15 mouse cellular contexts compared by ENCODE assay signal in the genomic region with DNA sequence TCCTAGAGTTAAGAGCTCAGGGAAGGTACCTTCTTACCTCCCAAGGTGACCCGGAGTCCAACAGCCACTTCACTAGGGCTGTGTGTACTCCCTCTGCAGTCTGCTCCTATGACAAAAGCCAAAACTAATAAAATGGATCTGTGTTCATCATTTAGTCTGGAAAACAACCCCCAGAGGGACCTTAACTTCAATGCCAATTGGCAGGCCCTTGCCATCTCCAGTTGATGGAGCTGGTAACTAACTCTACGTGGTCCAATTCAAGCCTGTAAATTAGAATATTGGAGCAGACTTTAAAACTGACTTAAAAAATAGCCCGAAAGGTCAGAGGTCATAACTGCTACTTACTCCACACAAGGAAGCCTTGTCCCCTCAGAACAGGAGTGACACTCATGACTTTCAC. TPM values are rescaled to one million over a fixed set of nuclear protein-coding genes. Genes with fewer than 3 reads are reported as not detected.
A peak's percentile ranks its signal among the peaks of the same experiment; 100 is the strongest.
DNase-seq lines count a peak whose midpoint lies in the region; ATAC-seq and TF ChIP-seq lines count a peak whose summit lies in the region.
"Had no signal": no experiment of that assay in that cellular context is flagged by ENCODE, and none has a peak within 500 bp of the region (broad histone marks: within the 10 kb centered on the region; RNA-seq: fewer than 3 reads in every experiment).

No protein-coding gene starts in this region.

- H3K9ac ChIP-seq in heart, embryonic 11.5 days (ENCODE audit: low read depth, low read length), result no peak overlapping the region
- 0 out of 2 replicates have a peak overlapping the region, but pooled peaks have one; percentile 16 for H3K9ac ChIP-seq in heart, embryonic 16.5 days (ENCODE audit: low read length)
- H3K9ac ChIP-seq in neural tube, embryonic 14.5 days (replicated peaks; ENCODE audit: low read depth, low read length), result no peak overlapping the region
- H3K9ac ChIP-seq: liver, embryonic 15.5 days had no signal

- H3K9me3 ChIP-seq in heart, embryonic 11.5 days (replicated peaks; ENCODE audit: control insufficient read depth, low read length), result no peaks in the 10 kb centered on the region
- no peaks in the 10 kb centered on the region for H3K9me3 ChIP-seq in heart, embryonic 16.5 days (replicated peaks; ENCODE audit: control insufficient read depth, low read length)
- H3K9me3 ChIP-seq in neural tube, embryonic 14.5 days (ENCODE audit: control insufficient read depth, low read length), result no peaks in the 10 kb centered on the region
- H3K9me3 ChIP-seq: liver, embryonic 15.5 days had no signal

- H3K4me2 ChIP-seq in heart, embryonic 11.5 days, result peak overlapping the region; percentile 6; the same call in 1 of the 2 replicates
- peak overlapping the region; percentile 34; the same call in 1 of the 2 replicates for H3K4me2 ChIP-seq in heart, embryonic 16.5 days (ENCODE audit: low read depth, low read length)
- H3K4me2 ChIP-seq in neural tube, embryonic 14.5 days (ENCODE audit: low read depth, low read length), result no peak overlapping the region
- H3K4me2 ChIP-seq: liver, embryonic 15.5 days had no signal

- WGBS in heart, embryonic 11.5 days (ENCODE audit: insufficient replicate concordance), result 82% methylated on average over 3 of the region's 3 CpGs
- 80% methylated on average over 3 of the region's 3 CpGs for WGBS in kidney, adult 2 months
- WGBS in heart, embryonic 16.5 days, result 69% methylated on average over 3 of the region's 3 CpGs
- 60% methylated on average over 3 of the region's 3 CpGs for WGBS in neural tube, embryonic 14.5 days

- H3K27ac ChIP-seq in heart, embryonic 11.5 days (ENCODE audit: low read depth, low read length), result peak overlapping the region; percentile 91
- no peak overlapping the region for H3K27ac ChIP-seq in kidney, adult 2 months (ENCODE audit: insufficient read depth, low read depth, low read length)
- H3K27ac ChIP-seq in heart, embryonic 16.5 days (ENCODE audit: low read length), result peak overlapping the region; percentile 90
- peak overlapping the region; percentile 10; the same call in 1 of the 2 replicates for H3K27ac ChIP-seq in neural tube, embryonic 14.5 days (ENCODE audit: low read depth, low read length)
- H3K27ac ChIP-seq: liver, embryonic 15.5 days; midbrain, embryonic 10.5 days had no signal

- DNase-seq in heart, postnatal 4 days, result no peak
- DNase-seq in kidney, adult 2 months, result peak; percentile 23
- DNase-seq in kidney, postnatal 25 days, result no peak
- no peak for DNase-seq in urinary bladder, adult 2 months (ENCODE audit: low spot score)
- DNase-seq: adrenal gland, postnatal 14 days; cerebellum, adult 8-10 months; lung, postnatal 14 days; right cerebral cortex, postnatal 14 days had no signal

- no peak overlapping the region for H3K4me3 ChIP-seq in heart, embryonic 11.5 days (ENCODE audit: low read depth, low read length)
- H3K4me3 ChIP-seq in kidney, adult 2 months (ENCODE audit: insufficient read depth, low read depth, low read length), result no peak overlapping the region
- H3K4me3 ChIP-seq in heart, embryonic 16.5 days (ENCODE audit: low read length), result no peak overlapping the region
- no peak overlapping the region for H3K4me3 ChIP-seq in neural tube, embryonic 14.5 days (ENCODE audit: low read depth, low read length)
- H3K4me3 ChIP-seq: liver, embryonic 15.5 days; midbrain, embryonic 10.5 days had no signal

- TF ChIP-seq POLR2A in kidney, adult 2 months (IDR thresholded peaks at IDR 0.05; ENCODE audit: low read depth, low read length), result no peak

- no peaks in the 10 kb centered on the region for H3K36me3 ChIP-seq in heart, embryonic 11.5 days (ENCODE audit: control insufficient read depth, insufficient read depth, low read length)
- H3K36me3 ChIP-seq in kidney, adult 2 months (ENCODE audit: control insufficient read depth, insufficient read depth, low read length), result no peaks in the 10 kb centered on the region
- H3K36me3 ChIP-seq in heart, embryonic 16.5 days (ENCODE audit: control insufficient read depth, insufficient read depth), result no peaks in the 10 kb centered on the region
- no peaks in the 10 kb centered on the region for H3K36me3 ChIP-seq in neural tube, embryonic 14.5 days (ENCODE audit: control insufficient read depth, insufficient read depth, low read length)
- H3K36me3 ChIP-seq: midbrain, embryonic 10.5 days had no signal

- H3K4me1 ChIP-seq in heart, embryonic 11.5 days (ENCODE audit: control insufficient read depth, insufficient read depth, low read length), result peaks cover 39% of the 10 kb centered on the region
- peaks cover 9% of the 10 kb centered on the region for H3K4me1 ChIP-seq in kidney, adult 2 months (ENCODE audit: control insufficient read depth, insufficient read depth, low read length)
- peaks cover 48% of the 10 kb centered on the region for H3K4me1 ChIP-seq in heart, embryonic 16.5 days (ENCODE audit: control insufficient read depth, insufficient read depth, low read length)
- H3K4me1 ChIP-seq in neural tube, embryonic 14.5 days (ENCODE audit: control insufficient read depth, insufficient read depth, low read length), result peaks cover 13% of the 10 kb centered on the region; the same call in 1 of the 2 replicates

- no peaks in the 10 kb centered on the region for H3K27me3 ChIP-seq in heart, embryonic 11.5 days (ENCODE audit: control insufficient read depth, insufficient read depth, low read length)
- H3K27me3 ChIP-seq in kidney, adult 2 months (replicated peaks; ENCODE audit: control insufficient read depth, insufficient read depth, low read length), result no peaks in the 10 kb centered on the region
- no peaks in the 10 kb centered on the region for H3K27me3 ChIP-seq in heart, embryonic 16.5 days (ENCODE audit: control insufficient read depth, insufficient read depth, low read length)
- no peaks in the 10 kb centered on the region for H3K27me3 ChIP-seq in neural tube, embryonic 14.5 days (ENCODE audit: control insufficient read depth, insufficient read depth, low read length)
- H3K27me3 ChIP-seq: liver, embryonic 15.5 days had no signal

- no peak for ATAC-seq in heart, embryonic 11.5 days (replicated peaks; ENCODE audit: insufficient number of reproducible peaks, low FRiP score, low TSS enrichment)
- ATAC-seq in heart, embryonic 16.5 days (replicated peaks; ENCODE audit: extremely low read depth, insufficient read depth, low FRiP score), result 0 out of 2 replicates have a peak, but pooled peaks have one; percentile 5
- peak; percentile 26; the same call in 1 of the 2 replicates for ATAC-seq in neural tube, embryonic 14.5 days (ENCODE audit: low read depth)
- ATAC-seq: CD4-positive, CD25-positive, alpha-beta regulatory T cell, adult 4 months; forebrain, embryonic 14.5 days had no signal

- no peak for TF ChIP-seq CTCF in kidney, adult 2 months (conservative IDR thresholded peaks at IDR 0.05; ENCODE audit: insufficient read depth, insufficient read length, low read depth, low read length)

RNA-seq across cellular contexts. Expression of gene Sorbs1, which starts 45.3 kb away (rescaled TPM):
- 90.6 and 93.6 TPM in 2 replicates for polyA plus RNA-seq in heart, embryonic 11.5 days (2014; fragmentation: Nextera tagmentation; extraction: Ambion mirVana)
- 100 to 1,000 TPM; 234 to 256 TPM for total RNA-seq in heart, postnatal 4 days (2021)
- polyA plus RNA-seq in kidney, adult 2 months (2012; rRNA removed), result 43.5 and 52.5 TPM in 2 replicates
- 141 and 152 TPM in 2 replicates for polyA plus RNA-seq in heart, embryonic 16.5 days (2015; fragmentation: Nextera tagmentation; extraction: Ambion mirVana)
- polyA plus RNA-seq in neural tube, embryonic 14.5 days (2014; fragmentation: Nextera tagmentation; extraction: Ambion mirVana), result 117 and 133 TPM in 2 replicates
- 313 and 368 TPM in 2 replicates for polyA plus RNA-seq in urinary bladder, adult 2 months (2012; rRNA removed)
